Mouse (Mus musculus) effector memory CD4-positive, alpha-beta T cell, adult 7 months (primary cell): ENCODE measurements around the gene Grm7. TPM values are rescaled to one million over a fixed set of nuclear protein-coding genes. Genes with fewer than 3 reads are reported as not detected.

ENCODE experiments used
- polyA plus RNA-seq: library from polyadenylated mRNA; unstranded; fragments of 100-300 nt; shearing (Covaris generic); gene quantifications from one replicate; pipeline ENCODE4 v1.2.1, GENCODE M21; 2017

Grm7 gene
- polyA plus RNA-seq: 0.16 TPM

GRCm38 (mm10) chr6:110645411-110646361 lies at the start of gene Grm7:
Gene Grm7 (plus strand): TSS chr6:110645581.

